In the genomic region with DNA sequence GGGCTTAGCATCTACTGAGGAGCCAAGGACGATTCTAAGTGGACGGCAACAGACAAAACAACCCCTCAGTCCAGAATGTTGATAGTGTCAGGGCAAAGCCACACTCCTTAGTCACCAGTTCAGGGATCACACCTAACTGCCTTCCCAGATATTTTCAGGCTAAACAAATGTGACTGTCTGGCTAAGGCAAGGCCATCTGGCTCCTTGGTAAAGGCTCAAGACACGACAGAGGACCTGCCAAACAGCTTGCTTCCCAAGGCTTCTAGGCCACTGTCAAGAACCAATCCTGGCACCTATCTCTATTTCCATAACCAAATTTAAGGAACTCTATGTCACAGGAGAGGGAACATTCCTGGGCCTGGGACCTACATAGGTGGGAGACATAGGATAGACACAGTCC, we compare ENCODE assay signal across 25 mouse cellular contexts. TPM values are rescaled to one million over a fixed set of nuclear protein-coding genes. Genes with fewer than 3 reads are reported as not detected.
DNase-seq lines count a peak whose midpoint lies in the region; ATAC-seq lines count a peak whose summit lies in the region.
"Had no signal": no experiment of that assay in that cellular context is flagged by ENCODE, and none has a peak within 500 bp of the region (broad histone marks: within the 10 kb centered on the region; RNA-seq: fewer than 3 reads in every experiment).

No protein-coding gene starts in this region.

- H3K27me3 ChIP-seq in intestine, embryonic 15.5 days (replicated peaks) = no peaks in the 10 kb centered on the region
- H3K27me3 ChIP-seq in intestine, embryonic 16.5 days (replicated peaks; ENCODE audit: control insufficient read depth, insufficient read depth, low read length) = no peaks in the 10 kb centered on the region
- H3K27me3 ChIP-seq: liver, embryonic 12.5 days; neural tube, embryonic 13.5 days had no signal

- ATAC-seq in intestine, embryonic 15.5 days = no peak
- no peak for ATAC-seq in intestine, embryonic 16.5 days
- ATAC-seq: activated CD4-positive, CD25-positive, alpha-beta regulatory T cell, adult 4 months; liver, embryonic 12.5 days; midbrain, embryonic 16.5 days had no signal

- no peaks in the 10 kb centered on the region for H3K9me3 ChIP-seq in intestine, embryonic 15.5 days
- H3K9me3 ChIP-seq in intestine, embryonic 16.5 days (ENCODE audit: control insufficient read depth, low read length) = no peaks in the 10 kb centered on the region
- H3K9me3 ChIP-seq: hindbrain, embryonic 10.5 days; limb, embryonic 13.5 days; liver, embryonic 12.5 days; midbrain, embryonic 10.5 days; neural tube, embryonic 13.5 days had no signal

- H3K27ac ChIP-seq in intestine, embryonic 15.5 days = peak overlapping the region; percentile 29; the same call in 1 of the 2 replicates
- H3K27ac ChIP-seq in intestine, embryonic 16.5 days (ENCODE audit: low read length) = no peak overlapping the region
- H3K27ac ChIP-seq: hindbrain, embryonic 10.5 days; limb, embryonic 13.5 days; liver, embryonic 12.5 days; midbrain, embryonic 10.5 days; neural tube, embryonic 13.5 days; stomach, postnatal 0 days had no signal

- H3K4me1 ChIP-seq in intestine, embryonic 15.5 days (replicated peaks) = peaks cover 19% of the 10 kb centered on the region
- H3K4me1 ChIP-seq in intestine, embryonic 16.5 days (ENCODE audit: control insufficient read depth, insufficient read depth, low read length) = peaks cover 18% of the 10 kb centered on the region

- no peak overlapping the region for H3K4me3 ChIP-seq in intestine, embryonic 15.5 days (replicated peaks)
- no peak overlapping the region for H3K4me3 ChIP-seq in intestine, embryonic 16.5 days (ENCODE audit: low read length)
- H3K4me3 ChIP-seq: hindbrain, embryonic 10.5 days; limb, embryonic 13.5 days; liver, embryonic 12.5 days; midbrain, embryonic 10.5 days; myocyte; neural tube, embryonic 13.5 days had no signal

- WGBS in intestine, embryonic 15.5 days = 85% methylated on average over 3 of the region's 3 CpGs
- WGBS in intestine, embryonic 16.5 days = 79% methylated on average over 3 of the region's 3 CpGs

- no peak overlapping the region for H3K9ac ChIP-seq in intestine, embryonic 15.5 days
- no peak overlapping the region for H3K9ac ChIP-seq in intestine, embryonic 16.5 days (ENCODE audit: low read depth, low read length)
- H3K9ac ChIP-seq: limb, embryonic 13.5 days; liver, embryonic 12.5 days; neural tube, embryonic 13.5 days had no signal

- DNase-seq in cerebellum, adult 11-12 months = peak; percentile 69
- DNase-seq in cerebellum, adult 8-10 months = peak; percentile 48
- DNase-seq in cerebellum, postnatal 36 days = peak; percentile 53 to 61
- DNase-seq in embryo, embryonic 9.5 days (ENCODE audit: extremely low spot score) = no peak
- no peak for DNase-seq in left cerebral cortex, adult 8-10 months (ENCODE audit: low spot score in 2 of 2)
- DNase-seq: adrenal gland, postnatal 14 days; gastrocnemius, postnatal 10 days; kidney, adult 8-10 months; kidney, postnatal 10 days; lung, adult 18-20 months; lung, postnatal 10 days; right cerebral cortex, postnatal 14 days; thymus, adult 2 months had no signal

- no peaks in the 10 kb centered on the region for H3K36me3 ChIP-seq in intestine, embryonic 15.5 days
- H3K36me3 ChIP-seq in intestine, embryonic 16.5 days (ENCODE audit: control insufficient read depth, insufficient read depth, low read length) = no peaks in the 10 kb centered on the region
- H3K36me3 ChIP-seq: hindbrain, embryonic 10.5 days; limb, embryonic 13.5 days; midbrain, embryonic 10.5 days; neural tube, embryonic 13.5 days had no signal

- H3K4me2 ChIP-seq in intestine, embryonic 15.5 days (replicated peaks) = no peak overlapping the region
- H3K4me2 ChIP-seq in intestine, embryonic 16.5 days (ENCODE audit: low read depth, low read length) = no peak overlapping the region
- H3K4me2 ChIP-seq: heart, embryonic 11.5 days; limb, embryonic 13.5 days; liver, embryonic 12.5 days; neural tube, embryonic 13.5 days had no signal

RNA-seq across cellular contexts. Expression of gene Slc25a51, which starts 22.8 kb away (rescaled TPM):
- polyA plus RNA-seq in intestine, embryonic 15.5 days (2015; fragmentation: Nextera tagmentation; extraction: Ambion mirVana) = 53.1 and 54.2 TPM in 2 replicates
- polyA plus RNA-seq in intestine, embryonic 16.5 days (2015; fragmentation: Nextera tagmentation; extraction: Ambion mirVana) = 50.3 and 55.5 TPM in 2 replicates
- total RNA-seq in left cerebral cortex, adult 8-10 months (2022) = 100 to 1,000 TPM; 108 to 114 (median 111) TPM

Comparison
In these comparisons a context has a peak if more than half of its experiments do, and no peak if none do; other contexts are left out.
1. DNase-seq: peak in cerebellum, adult 11-12 months (single experiment), cerebellum, adult 8-10 months (single experiment) and cerebellum, postnatal 36 days (2 of 2); none in embryo, embryonic 9.5 days (single experiment) and left cerebral cortex, adult 8-10 months (0 of 2).